Mouse (Mus musculus): Measurements from ENCODE around the gene Pde6b. TPM values are rescaled to one million over a fixed set of nuclear protein-coding genes. Genes with fewer than 3 reads are reported as not detected.

Pde6b gene
- polyA plus RNA-seq, 1 experiment: 0.02 TPM

GRCm38 (mm10) chr5:108451611-108452010 lies 63.4 kb downstream of the Pde6b start:
- Histone ChIP-seq H3ac (ENCODE audit: control insufficient read depth, insufficient read length) (no peak overlapping the region), H3K36me3 (ENCODE audit: control insufficient read depth, insufficient read depth) (no peaks in the 10 kb centered on the region), H3K4me2 (ENCODE audit: low read depth) (no peak overlapping the region), H3K4me3 (no peak overlapping the region), H3K27me3 (ENCODE audit: control insufficient read depth, insufficient read depth, insufficient read length) (no peaks in the 10 kb centered on the region), H3K79me2 (ENCODE audit: control insufficient read depth, insufficient read depth) (no peaks in the 10 kb centered on the region)
- no peak for TF ChIP-seq MAX (IDR thresholded peaks at IDR 0.05; ENCODE audit: low read depth)
- TF ChIP-seq E2F4 (IDR thresholded peaks at IDR 0.05; ENCODE audit: insufficient read depth): no peak
- no peak for TF ChIP-seq MYOG (IDR thresholded peaks at IDR 0.05; ENCODE audit: control insufficient read depth in 1 of 3, insufficient read depth in 1 of 3, insufficient read length in 2 of 3, low read depth in 2 of 3)
- TF ChIP-seq SRF (IDR thresholded peaks at IDR 0.05; ENCODE audit: control insufficient read depth, insufficient read length, low read depth): no peak
- no peak for TF ChIP-seq CEBPB (IDR thresholded peaks at IDR 0.05; ENCODE audit: insufficient read depth, poor library complexity, severe bottlenecking)
- TF ChIP-seq TCF3 (IDR thresholded peaks at IDR 0.05; ENCODE audit: insufficient read length, low read depth): no peak
- TF ChIP-seq USF1 (IDR thresholded peaks at IDR 0.05; ENCODE audit: low read depth): no peak
- no peak for TF ChIP-seq TCF12 (IDR thresholded peaks at IDR 0.05; ENCODE audit: insufficient read depth, poor library complexity, severe bottlenecking)

GRCm38 (mm10) chr5:108452422-108452821 lies 64.2 kb downstream of the Pde6b start:
- Histone ChIP-seq H3ac (ENCODE audit: control insufficient read depth, insufficient read length) (no peak overlapping the region), H3K4me2 (ENCODE audit: low read depth) (no peak overlapping the region), H3K27me3 (ENCODE audit: control insufficient read depth, insufficient read depth, insufficient read length) (no peaks in the 10 kb centered on the region), H3K36me3 (ENCODE audit: control insufficient read depth, insufficient read depth) (no peaks in the 10 kb centered on the region), H3K79me2 (ENCODE audit: control insufficient read depth, insufficient read depth) (no peaks in the 10 kb centered on the region), H3K4me3 (no peak overlapping the region)
- no peak for TF ChIP-seq POLR2A (IDR thresholded peaks at IDR 0.05; ENCODE audit: insufficient read length, low read depth)
- peak; percentile 61 to 88 (median 63) for TF ChIP-seq MYOD1 (IDR thresholded peaks at IDR 0.05; ENCODE audit: control insufficient read depth in 1 of 3, insufficient read length in 2 of 3, low read depth in 2 of 3)
- TF ChIP-seq MYOG (IDR thresholded peaks at IDR 0.05; ENCODE audit: control insufficient read depth in 1 of 3, insufficient read depth in 1 of 3, insufficient read length in 2 of 3, low read depth in 2 of 3): peak; percentile 67 to 95 (median 91)
- peak; percentile 85 for TF ChIP-seq TCF12 (IDR thresholded peaks at IDR 0.05; ENCODE audit: insufficient read depth, poor library complexity, severe bottlenecking)
- TF ChIP-seq TCF3 (IDR thresholded peaks at IDR 0.05; ENCODE audit: insufficient read length, low read depth): peak; percentile 57

- H3K79me2 ChIP-seq (ENCODE audit: control insufficient read depth, insufficient read depth): no peaks in the 10 kb centered on the region
- no peak overlapping the region for H3K4me2 ChIP-seq (ENCODE audit: low read depth)
- no peaks in the 10 kb centered on the region for H3K36me3 ChIP-seq (ENCODE audit: control insufficient read depth, insufficient read depth)
- TF ChIP-seq USF1 (IDR thresholded peaks at IDR 0.05; ENCODE audit: low read depth): no peak
- no peak for TF ChIP-seq TCF3 (IDR thresholded peaks at IDR 0.05; ENCODE audit: insufficient read length, low read depth)
- no peak for TF ChIP-seq SRF (IDR thresholded peaks at IDR 0.05; ENCODE audit: control insufficient read depth, insufficient read length, low read depth)
- TF ChIP-seq MAX (IDR thresholded peaks at IDR 0.05; ENCODE audit: low read depth): no peak
- TF ChIP-seq POLR2A (IDR thresholded peaks at IDR 0.05; ENCODE audit: insufficient read length, low read depth): no peak
- TF ChIP-seq MYOD1 (IDR thresholded peaks at IDR 0.05; ENCODE audit: control insufficient read depth in 1 of 3, insufficient read length in 2 of 3, low read depth in 2 of 3): no peak
- TF ChIP-seq MYOG (IDR thresholded peaks at IDR 0.05; ENCODE audit: control insufficient read depth in 1 of 3, insufficient read depth in 1 of 3, insufficient read length in 2 of 3, low read depth in 2 of 3): no peak
- no peak for TF ChIP-seq E2F4 (IDR thresholded peaks at IDR 0.05; ENCODE audit: insufficient read depth)
- no peak for TF ChIP-seq POLR2AphosphoS2 (IDR thresholded peaks at IDR 0.05; ENCODE audit: insufficient read length, low read depth)
- no peak for TF ChIP-seq REST (IDR thresholded peaks at IDR 0.05; ENCODE audit: insufficient read depth, insufficient read length)
- no peak for TF ChIP-seq CEBPB (IDR thresholded peaks at IDR 0.05; ENCODE audit: insufficient read depth, poor library complexity, severe bottlenecking)
- no peak overlapping the region for H3K4me3 ChIP-seq
- H3K27me3 ChIP-seq (ENCODE audit: control insufficient read depth, insufficient read depth, insufficient read length): no peaks in the 10 kb centered on the region
- no peak overlapping the region for H3ac ChIP-seq (ENCODE audit: control insufficient read depth, insufficient read length)
These were observed 65.9 kb downstream of the Pde6b start for GRCm38 (mm10) chr5:108454094-108454493.

- Histone ChIP-seq H3K27me3 (ENCODE audit: control insufficient read depth, insufficient read depth, insufficient read length) (no peaks in the 10 kb centered on the region), H3K36me3 (ENCODE audit: control insufficient read depth, insufficient read depth) (no peaks in the 10 kb centered on the region), H3K79me2 (ENCODE audit: control insufficient read depth, insufficient read depth) (peaks cover 25% of the 10 kb centered on the region), H3K4me3 (no peak overlapping the region), H3ac (ENCODE audit: control insufficient read depth, insufficient read length) (no peak overlapping the region), H3K4me2 (ENCODE audit: low read depth) (no peak overlapping the region)
- TF ChIP-seq TCF3 (IDR thresholded peaks at IDR 0.05; ENCODE audit: insufficient read length, low read depth) (no peak), SRF (IDR thresholded peaks at IDR 0.05; ENCODE audit: control insufficient read depth, insufficient read length, low read depth) (no peak), POLR2AphosphoS2 (IDR thresholded peaks at IDR 0.05; ENCODE audit: insufficient read length, low read depth) (no peak), REST (IDR thresholded peaks at IDR 0.05; ENCODE audit: insufficient read depth, insufficient read length) (no peak), MAX (IDR thresholded peaks at IDR 0.05; ENCODE audit: low read depth) (no peak), CEBPB (IDR thresholded peaks at IDR 0.05; ENCODE audit: insufficient read depth, poor library complexity, severe bottlenecking) (no peak), TCF12 (IDR thresholded peaks at IDR 0.05; ENCODE audit: insufficient read depth, poor library complexity, severe bottlenecking) (no peak), POLR2A (IDR thresholded peaks at IDR 0.05; ENCODE audit: insufficient read length, low read depth) (no peak), MYOD1 (IDR thresholded peaks at IDR 0.05; ENCODE audit: control insufficient read depth in 1 of 3, insufficient read length in 2 of 3, low read depth in 2 of 3) (no peak), USF1 (IDR thresholded peaks at IDR 0.05; ENCODE audit: low read depth) (no peak), E2F4 (IDR thresholded peaks at IDR 0.05; ENCODE audit: insufficient read depth) (no peak)
These were observed 70.5 kb downstream of the Pde6b start for GRCm38 (mm10) chr5:108458706-108459105.

- H3K27me3 ChIP-seq (ENCODE audit: control insufficient read depth, insufficient read depth, insufficient read length): no peaks in the 10 kb centered on the region
- H3ac ChIP-seq (ENCODE audit: control insufficient read depth, insufficient read length): no peak overlapping the region
- peaks cover 42% of the 10 kb centered on the region for H3K79me2 ChIP-seq (ENCODE audit: control insufficient read depth, insufficient read depth)
- no peaks in the 10 kb centered on the region for H3K36me3 ChIP-seq (ENCODE audit: control insufficient read depth, insufficient read depth)
- peak overlapping the region; percentile 89 for H3K4me2 ChIP-seq (ENCODE audit: low read depth)
- TF ChIP-seq REST (IDR thresholded peaks at IDR 0.05; ENCODE audit: insufficient read depth, insufficient read length): no peak
- no peak for TF ChIP-seq USF1 (IDR thresholded peaks at IDR 0.05; ENCODE audit: low read depth)
- no peak for TF ChIP-seq POLR2A (IDR thresholded peaks at IDR 0.05; ENCODE audit: insufficient read length, low read depth)
- no peak for TF ChIP-seq E2F4 (IDR thresholded peaks at IDR 0.05; ENCODE audit: insufficient read depth)
- no peak for TF ChIP-seq TCF12 (IDR thresholded peaks at IDR 0.05; ENCODE audit: insufficient read depth, poor library complexity, severe bottlenecking)
- TF ChIP-seq POLR2AphosphoS2 (IDR thresholded peaks at IDR 0.05; ENCODE audit: insufficient read length, low read depth): no peak
- TF ChIP-seq CEBPB (IDR thresholded peaks at IDR 0.05; ENCODE audit: insufficient read depth, poor library complexity, severe bottlenecking): no peak
- no peak for TF ChIP-seq SRF (IDR thresholded peaks at IDR 0.05; ENCODE audit: control insufficient read depth, insufficient read length, low read depth)
- peak overlapping the region; percentile 92 for H3K4me3 ChIP-seq
These were observed 72.3 kb downstream of the Pde6b start for GRCm38 (mm10) chr5:108460461-108460860.
